Mouse (Mus musculus) urinary bladder, postnatal 4 days (tissue): Measurements from ENCODE around the gene Fxr2.
"Not testable (repeated sequence)": the region's sequence is repeated elsewhere in the genome, so short reads cannot be mapped to it uniquely, and the experiment has no call there.

Experiments used
- DNase-seq, 2 experiments: peaks; one replicate each; pipeline ENCODE4 v3.0.0; 2021 to 2022; ENCODE audit warnings: low spot score in 2 of 2

Fxr2 gene

GRCm38 (mm10) chr11:69610899-69611298 is 21.9 kb upstream of the Fxr2 start:
- DNase-seq = no peak

GRCm38 (mm10) chr11:69613553-69614256 is 19.1 kb upstream of the Fxr2 start:
- DNase-seq = peak; percentile 82 to 88

- DNase-seq = not testable (repeated sequence)
These were observed 18.6 kb upstream of the Fxr2 start for GRCm38 (mm10) chr11:69614257-69614588.

GRCm38 (mm10) chr11:69616781-69617180 is 16.0 kb upstream of the Fxr2 start:
- DNase-seq = no peak

- no peak for DNase-seq
These were observed 15.0 kb upstream of the Fxr2 start, which contains the start of gene Shbg for GRCm38 (mm10) chr11:69617805-69618204. Gene Shbg (minus strand): TSS chr11:69617905.

GRCm38 (mm10) chr11:69620394-69621081 is 12.3 kb upstream of the Fxr2 start:
- DNase-seq = no peak

- peak; percentile 61 to 67 for DNase-seq
These were observed 11.1 kb upstream of the Fxr2 start, which contains the start of gene Sat2 for GRCm38 (mm10) chr11:69621571-69622268. Gene Sat2 (plus strand): TSS chr11:69622024.

- no peak for DNase-seq
These were observed 10.4 kb upstream of the Fxr2 start for GRCm38 (mm10) chr11:69622406-69622805.

GRCm38 (mm10) chr11:69623006-69623405 is 9.8 kb upstream of the Fxr2 start:
- DNase-seq = no peak

- DNase-seq = not testable (repeated sequence)
These were observed 8.5 kb upstream of the Fxr2 start for GRCm38 (mm10) chr11:69624339-69624738.

- peak; percentile 49 to 79 for DNase-seq
These were observed 4.5 kb upstream of the Fxr2 start for GRCm38 (mm10) chr11:69628286-69628685.

GRCm38 (mm10) chr11:69629802-69630201 is 3.0 kb upstream of the Fxr2 start:
- DNase-seq = no peak

- peak; percentile 67 to 74 for DNase-seq
These were observed 507 bp downstream of the Fxr2 start for GRCm38 (mm10) chr11:69633128-69633866.

- DNase-seq = no peak
These were observed 2.7 kb downstream of the Fxr2 start for GRCm38 (mm10) chr11:69635471-69635870.

- DNase-seq = no peak
These were observed 13.1 kb downstream of the Fxr2 start for GRCm38 (mm10) chr11:69645860-69646259.

- no peak for DNase-seq
These were observed 20.6 kb downstream of the Fxr2 start for GRCm38 (mm10) chr11:69653399-69653798.

- no peak for DNase-seq
These were observed 22.0 kb downstream of the Fxr2 start for GRCm38 (mm10) chr11:69654760-69655159.

GRCm38 (mm10) chr11:69655264-69656064 is 22.7 kb downstream of the Fxr2 start, which contains the start of gene Sox15:
Gene Sox15 (plus strand): TSS chr11:69655314.
- DNase-seq = peak; percentile 64 to 75

GRCm38 (mm10) chr11:69656065-69656455 is 23.3 kb downstream of the Fxr2 start:
- DNase-seq = no peak

- no peak for DNase-seq
These were observed 24.0 kb downstream of the Fxr2 start for GRCm38 (mm10) chr11:69656617-69657461.
